Mouse (Mus musculus) layer of hippocampus, adult 2 months (tissue): Measurements from ENCODE around the gene Kcnk16. TPM values are rescaled to one million over a fixed set of nuclear protein-coding genes. Genes with fewer than 3 reads are reported as not detected.
"Not testable (repeated sequence)": the region's sequence is repeated elsewhere in the genome, so short reads cannot be mapped to it uniquely, and the experiment has no call there.

Experiments used
- DNase-seq, 2 experiments: peaks; one replicate each; pipeline ENCODE4 v3.0.0; 2022; ENCODE audit warnings: low spot score in 2 of 2
- H3K27ac ChIP-seq: fragments of 200-600 bp; 2 replicates; pipeline ENCODE4 v1.8.1; 2022
- H3K4me3 ChIP-seq: fragments of 200-600 bp; 2 replicates; pipeline ENCODE4 v1.8.1; 2022; ENCODE audit warnings: mild to moderate bottlenecking
- CTCF ChIP-seq: fragments of 200-600 bp; conservative IDR thresholded peaks from 2 replicates; pipeline ENCODE4 v1.8.1; 2022; ENCODE audit warnings: antibody characterized with exemption, mild to moderate bottlenecking, moderate library complexity
- long read RNA-seq, 2 experiments: library from polyadenylated mRNA; stranded (forward); transcript quantifications; one replicate each; pipeline ENCODE4 v2.0.0; 2021; ENCODE audit warnings: borderline mapping rate in 2 of 2
- total RNA-seq, 2 experiments: library from RNA; stranded (reverse); gene quantifications; 2 replicates each; pipeline ENCODE4 v1.2.3; 2021

Gene Kcnk16
- not detected for total RNA-seq
- long read RNA-seq, experiment 1: 0 reads
- long read RNA-seq, experiment 2: 0 reads

DNA sequence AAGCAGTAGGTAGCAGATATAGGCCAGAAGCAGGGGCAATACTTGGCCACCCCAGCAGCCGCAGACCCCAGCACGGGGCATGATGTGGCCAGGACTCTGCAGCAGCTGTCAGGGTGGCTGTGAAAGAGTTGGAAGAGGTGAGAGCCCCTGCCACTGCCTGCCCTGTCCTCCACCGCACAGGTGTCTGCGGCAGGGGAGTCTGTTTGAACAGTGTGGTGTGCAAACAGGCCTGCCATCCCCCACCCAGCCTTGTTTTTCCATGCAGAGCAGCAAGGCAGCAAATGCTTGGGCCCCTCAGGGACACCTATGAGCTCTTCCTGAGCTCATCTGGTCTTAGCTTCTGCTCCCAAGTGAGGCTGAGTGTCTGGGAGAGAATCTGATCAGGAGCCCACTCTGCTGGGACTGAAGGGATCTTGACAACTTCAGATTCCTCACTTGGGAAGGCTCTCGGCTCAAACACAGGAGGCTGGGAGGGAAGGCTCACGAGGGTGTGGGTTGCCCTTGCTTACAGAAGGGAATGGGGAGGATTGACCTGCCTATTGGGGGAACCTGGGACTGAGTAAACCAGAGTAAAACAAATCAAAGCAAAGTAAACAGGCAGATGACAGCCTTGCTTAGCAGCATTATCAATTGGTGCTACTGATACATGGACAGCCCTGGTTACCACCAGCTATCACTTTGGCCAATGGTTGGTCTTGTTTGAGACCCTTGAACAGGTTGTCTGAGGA is at the start of gene Kcnk16:
Kcnk16 (minus strand) TSS at position 118 of the 728 bp plus-strand sequence.
- Histone ChIP-seq H3K4me3 (no peak within 1 kb of the TSS), H3K27ac (no peak within 1 kb of the TSS)
- TF ChIP-seq CTCF: no peak
- no peak for DNase-seq

- Histone ChIP-seq H3K4me3 (no peak overlapping the region), H3K27ac (no peak overlapping the region)
- DNase-seq: no peak
- TF ChIP-seq CTCF: no peak
Measured at GRCm38 (mm10) chr14:20315137-20315536, 46.1 kb upstream of the Kcnk16 start.

- TF ChIP-seq CTCF: peak; percentile 60
- not testable (repeated sequence) for DNase-seq, H3K4me3 ChIP-seq, H3K27ac ChIP-seq
Measured at GRCm38 (mm10) chr14:20305085-20305484, 36.1 kb upstream of the Kcnk16 start.

- peak overlapping the region; percentile 46; the same call in 1 of the 2 replicates for H3K27ac ChIP-seq
- DNase-seq: no peak
- H3K4me3 ChIP-seq: no peak overlapping the region
- TF ChIP-seq CTCF: no peak
Measured at GRCm38 (mm10) chr14:20298131-20298530, 29.1 kb upstream of the Kcnk16 start.

GRCm38 (mm10) chr14:20297616-20298015 is 28.6 kb upstream of the Kcnk16 start:
- DNase-seq: no peak
- H3K4me3 ChIP-seq: no peak overlapping the region
- no peak for TF ChIP-seq CTCF
- H3K27ac ChIP-seq: peak overlapping the region; percentile 46; the same call in 1 of the 2 replicates

DNA sequence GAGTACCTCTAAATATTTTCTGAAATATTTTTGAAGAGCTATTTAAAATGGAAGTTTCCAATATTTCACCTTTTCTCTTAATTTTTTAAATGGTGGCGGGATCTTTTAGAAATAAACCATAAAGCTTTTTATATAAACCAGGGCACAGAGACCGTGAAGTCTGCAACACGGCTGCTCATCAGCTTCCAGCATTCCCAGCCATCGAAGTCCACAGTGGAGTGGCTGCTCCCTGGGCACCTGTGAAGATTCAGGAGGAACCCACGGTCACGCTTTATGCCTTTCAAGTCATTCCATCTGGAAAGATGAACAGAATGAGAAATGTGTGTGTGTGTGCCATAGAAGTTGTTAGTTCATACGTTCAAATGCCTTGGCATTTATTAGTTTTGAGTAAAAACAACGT is 25.9 kb upstream of the Kcnk16 start:
- H3K4me3 ChIP-seq: peak overlapping the region; percentile 54
- DNase-seq: no peak
- no peak for TF ChIP-seq CTCF
- H3K27ac ChIP-seq: peak overlapping the region; percentile 60

GRCm38 (mm10) chr14:20294117-20294892 is 25.3 kb upstream of the Kcnk16 start, which contains the start of gene Nudt13:
Gene Nudt13 (plus strand): TSS chr14:20294697.
- peak within 1 kb of the TSS; percentile 54 for H3K4me3 ChIP-seq
- H3K27ac ChIP-seq: peak within 1 kb of the TSS; percentile 60
- DNase-seq: peak; percentile 84 to 95
- TF ChIP-seq CTCF: no peak

- no peak for DNase-seq
- TF ChIP-seq CTCF: no peak
- Histone ChIP-seq H3K27ac (no peak overlapping the region), H3K4me3 (no peak overlapping the region)
Measured at GRCm38 (mm10) chr14:20291391-20291790, 22.4 kb upstream of the Kcnk16 start.

DNA sequence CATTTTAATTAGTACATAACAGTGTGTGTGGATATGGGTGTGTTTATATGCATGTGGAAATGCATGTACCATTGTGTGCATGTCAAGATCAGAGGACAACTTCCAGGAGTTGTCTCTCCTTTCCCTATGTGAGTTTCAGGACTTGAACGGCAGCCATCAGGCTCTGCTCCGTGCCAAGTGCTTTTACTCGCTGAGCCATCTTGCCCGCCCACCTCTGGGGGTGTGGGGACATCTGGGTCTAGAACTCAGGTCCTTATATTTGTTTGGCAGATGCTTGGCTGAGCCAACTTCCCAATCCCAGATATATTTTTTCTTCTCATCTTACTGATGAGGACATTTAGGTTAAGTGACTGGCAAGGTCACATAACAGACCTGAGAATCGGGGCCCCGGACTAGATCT is 578 bp downstream of the Kcnk16 start:
- Histone ChIP-seq H3K4me3 (no peak overlapping the region), H3K27ac (no peak overlapping the region)
- DNase-seq: peak; percentile 57 to 63
- no peak for TF ChIP-seq CTCF

- TF ChIP-seq CTCF: no peak
- no peak overlapping the region for H3K27ac ChIP-seq
- no peak overlapping the region for H3K4me3 ChIP-seq
- no peak for DNase-seq
Measured at GRCm38 (mm10) chr14:20262346-20262745, 6.7 kb downstream of the Kcnk16 start.

DNA sequence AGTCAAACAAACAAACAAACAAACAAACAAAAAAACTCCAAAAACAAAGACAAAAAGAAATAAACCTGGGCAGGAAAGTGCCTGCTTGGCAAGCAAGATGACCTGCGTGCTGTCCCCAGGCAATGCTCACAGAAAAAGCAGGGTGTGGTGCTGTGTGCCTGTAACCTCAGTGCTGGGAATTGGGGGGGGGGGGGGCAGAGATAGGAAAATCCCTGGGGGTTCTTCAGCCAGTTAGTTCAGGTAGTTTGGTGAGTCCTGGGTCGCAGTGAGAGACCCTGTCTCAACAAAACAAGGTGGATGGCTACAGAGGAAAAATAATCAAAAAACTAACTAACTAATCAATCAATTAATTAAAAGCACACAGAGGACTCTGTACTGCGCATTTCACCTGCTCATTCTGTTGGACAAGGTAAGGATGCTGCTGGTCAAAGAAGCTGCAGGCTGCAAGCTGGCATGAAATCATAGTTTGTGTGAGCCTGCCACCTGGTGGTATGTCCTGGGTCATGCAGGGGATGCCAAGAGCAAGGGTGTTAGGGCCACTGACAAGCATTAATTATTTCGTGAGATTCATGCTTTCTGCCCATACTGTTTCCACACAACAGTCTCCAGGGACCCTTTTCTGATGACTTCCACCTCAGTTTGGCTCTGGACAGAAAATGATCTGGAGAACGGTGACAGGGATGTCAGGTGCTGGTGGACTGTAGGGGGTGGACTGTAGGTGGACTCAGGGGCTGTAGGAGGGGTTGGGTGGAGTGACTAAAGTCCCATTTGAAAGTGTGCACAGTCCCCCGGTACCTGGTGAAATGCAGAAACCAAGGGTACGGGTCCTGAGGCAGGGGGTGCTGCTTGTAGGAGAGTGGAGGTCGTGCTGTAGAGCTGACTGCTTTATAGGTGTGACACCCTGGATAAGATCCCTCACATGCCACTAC is 10.6 kb downstream of the Kcnk16 start:
- TF ChIP-seq CTCF: peak; percentile 93
- Histone ChIP-seq H3K4me3 (no peak overlapping the region), H3K27ac (no peak overlapping the region)
- DNase-seq: peak; percentile 74 to 88
